Mouse (Mus musculus): Measurements from ENCODE around the gene Jmy.

The Jmy gene

GRCm38 (mm10) chr13:93380399-93381063 is 119.1 kb downstream of the Jmy start:
- DNase-seq (ENCODE audit: low read depth, low spot score) = no peak
